Mouse (Mus musculus) monocyte, adult 5-6 weeks (primary cell): ENCODE measurements around the gene Thpo. TPM values are rescaled to one million over a fixed set of nuclear protein-coding genes. Genes with fewer than 3 reads are reported as not detected.

Experiments
- ATAC-seq: fragments of 153-309, 156-312 bp; replicated peaks from 2 replicates; pipeline ENCODE4 v1.8.0; 2017; ENCODE audit warnings: mild to moderate bottlenecking; ENCODE audit not compliant: low TSS enrichment, insufficient number of reproducible peaks, severe bottlenecking, poor library complexity, low FRiP score
- total RNA-seq: library from RNA; stranded (forward); fragments of 200-1000, 200-491, 200-594 nt; gene quantifications from 3 replicates; pipeline ENCODE4 v1.2.3, GENCODE M21; 2017

Thpo gene
- total RNA-seq, 1 experiment from 2014 or later: not detected

DNA sequence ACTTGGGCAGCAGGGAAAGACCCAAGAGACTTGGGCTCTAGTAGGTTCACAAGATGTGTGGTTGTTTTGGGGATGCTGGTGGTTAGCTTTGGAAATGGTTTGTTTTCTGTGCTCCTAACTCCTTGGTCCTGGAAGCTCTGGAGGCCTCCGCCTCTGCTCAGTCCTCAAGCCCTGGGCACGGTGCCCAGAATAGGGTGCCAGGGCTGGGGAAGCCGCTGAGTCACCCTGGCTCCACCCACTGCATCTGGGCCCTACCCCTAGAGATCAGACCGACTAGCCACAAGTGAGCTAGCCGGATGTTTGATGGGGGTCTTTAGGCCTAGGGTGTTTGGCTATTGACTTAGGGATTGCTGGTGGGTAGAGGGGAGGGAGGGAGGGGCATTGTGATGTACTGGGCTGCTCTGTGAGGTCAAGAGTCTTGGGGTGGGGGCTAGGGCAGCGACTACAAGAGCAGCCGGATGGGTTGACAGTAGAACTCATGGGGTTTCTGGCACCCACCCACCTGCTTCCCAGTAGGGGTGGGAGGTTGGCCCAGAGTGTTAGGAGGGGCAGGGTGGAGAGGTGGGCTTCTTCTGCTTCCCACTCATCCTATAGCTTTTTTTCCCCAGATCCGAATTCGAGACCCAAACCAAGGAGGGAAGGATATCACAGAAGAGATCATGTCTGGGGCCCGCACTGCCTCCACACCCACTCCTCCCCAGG lies 56.2 kb downstream of the Thpo start:
- ATAC-seq: no peak

DNA sequence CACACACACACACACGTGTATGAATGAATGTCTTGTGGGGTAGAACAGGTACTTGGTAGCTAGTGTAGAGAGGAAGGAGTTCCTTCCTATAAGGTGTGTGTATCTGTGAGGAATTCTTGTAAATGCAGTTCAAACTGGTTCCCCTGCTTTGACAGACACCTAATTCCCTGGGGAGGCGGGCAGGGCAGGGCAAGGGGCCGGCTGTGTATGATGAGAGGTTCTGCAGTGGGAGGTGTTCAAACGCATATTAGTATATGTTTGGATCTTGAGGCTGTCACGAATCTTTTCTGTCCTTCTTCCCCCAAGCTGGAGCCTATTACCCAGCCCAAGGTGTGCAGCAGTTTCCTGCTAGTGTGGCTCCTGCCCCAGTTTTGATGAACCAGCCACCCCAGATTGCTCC lies 56.9 kb downstream of the Thpo start:
- ATAC-seq: no peak

DNA sequence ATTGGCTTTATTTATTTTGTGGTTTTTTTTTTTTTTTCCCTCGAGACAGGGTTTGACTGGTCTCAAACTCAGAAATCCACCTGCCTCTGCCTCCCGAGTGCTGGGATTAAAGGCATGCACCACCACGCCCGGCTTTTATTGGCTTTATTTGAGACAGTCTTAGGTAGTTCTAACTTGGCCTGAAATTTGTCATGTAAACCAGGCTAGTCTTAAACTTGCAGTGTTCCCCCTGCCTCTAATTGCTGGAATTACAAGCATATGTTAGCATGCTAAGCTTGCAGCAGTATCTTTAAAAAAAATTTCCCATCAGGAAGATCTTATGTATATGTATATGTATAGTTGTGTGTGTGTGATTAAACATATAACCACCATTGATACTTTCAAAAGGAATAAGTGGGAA lies 57.6 kb downstream of the Thpo start:
- no peak for ATAC-seq

DNA sequence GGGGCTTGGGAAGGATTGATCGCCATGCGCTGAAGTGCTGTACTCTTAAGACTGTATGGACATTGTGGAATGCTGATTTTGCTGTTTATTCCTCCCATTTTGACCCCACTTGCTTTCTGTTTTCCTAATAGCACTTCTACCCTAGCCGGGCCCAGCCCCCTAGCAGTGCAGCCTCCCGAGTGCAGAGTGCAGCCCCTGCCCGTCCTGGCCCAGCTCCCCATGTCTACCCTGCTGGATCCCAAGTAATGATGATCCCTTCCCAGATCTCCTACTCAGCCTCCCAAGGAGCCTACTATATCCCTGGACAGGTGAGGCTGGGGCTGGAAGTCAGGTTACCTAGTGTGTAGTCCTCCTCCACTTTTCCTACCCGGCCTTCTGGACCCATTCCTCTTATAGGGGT lies 59.1 kb downstream of the Thpo start:
- ATAC-seq: no peak

Other genes with a start within 250 kb of the Thpo start
- 41.2 to 57.3 TPM (median 43.4 TPM) in 3 replicates for gene Eif2b5, start 235.7 kb downstream of the Thpo start, total RNA-seq
- gene Dvl3, start 217.5 kb downstream of the Thpo start, total RNA-seq: 2.7 to 8.4 TPM (median 5.5 TPM) in 3 replicates
- 128 to 192 TPM (median 148 TPM) in 3 replicates for gene Ap2m1, start 199.0 kb downstream of the Thpo start, total RNA-seq
- 56.4 to 86.6 TPM (median 76.3 TPM) in 3 replicates for gene Abcf3, start 185.9 kb downstream of the Thpo start, total RNA-seq
- gene Vwa5b2, start 145.0 kb downstream of the Thpo start, total RNA-seq: not detected in 3 replicates
- 2.4 to 3.1 TPM (median 2.5 TPM) in 3 replicates for gene Eef1akmt4, start 122.9 kb downstream of the Thpo start, total RNA-seq
- not detected in 3 replicates for gene Gm49333, start 122.9 kb downstream of the Thpo start, total RNA-seq
- gene Alg3, start 122.8 kb downstream of the Thpo start, total RNA-seq: 4.3 to 11.9 TPM (median 5.5 TPM) in 3 replicates
- 0.49 TPM in 1 of 3 replicates, not detected in the others for gene Camk2n2, start 113.2 kb downstream of the Thpo start, total RNA-seq
- gene Ece2, start 104.7 kb downstream of the Thpo start, total RNA-seq: not detected in 3 replicates
- gene Psmd2, start 82.9 kb downstream of the Thpo start, total RNA-seq: 155 to 180 TPM (median 178 TPM) in 3 replicates
- gene Eif4g1, start 66.2 kb downstream of the Thpo start, total RNA-seq: 140 to 207 TPM (median 147 TPM) in 3 replicates
- 1.8 to 5.8 TPM (median 3.5 TPM) in 3 replicates for gene Fam131a, start 41.3 kb downstream of the Thpo start, total RNA-seq
- 20.0 to 31.9 TPM (median 24.4 TPM) in 3 replicates for gene Polr2h, start 16.8 kb downstream of the Thpo start, total RNA-seq
- 0.68 TPM in 1 of 3 replicates, not detected in the others for gene Clcn2, start 16.8 kb downstream of the Thpo start, total RNA-seq
- gene Chrd, start 1.4 kb downstream of the Thpo start, total RNA-seq: not detected in 3 replicates